Mouse (Mus musculus) embryonic facial prominence, embryonic 12.5 days (tissue): ENCODE results near the gene Glb1l. TPM values are rescaled to one million over a fixed set of nuclear protein-coding genes. Genes with fewer than 3 reads are reported as not detected.

Experiments
- ATAC-seq: fragments of 200-750 bp; cut with Nextera tagmentation; 2 replicates; pipeline ENCODE4 v1.8.0; 2017; ENCODE audit not compliant: insufficient number of reproducible peaks, insufficient read depth, low FRiP score, low TSS enrichment
- H3K27ac ChIP-seq: fragments of 300-500 bp; sonication (generic); 2 replicates; pipeline ENCODE4 v1.5.1; 2016; ENCODE audit warnings: mild to moderate bottlenecking
- H3K27me3 ChIP-seq: fragments of 300-500 bp; sonication (generic); 2 replicates; pipeline ENCODE4 v1.6.1; 2016; ENCODE audit warnings: mild to moderate bottlenecking, moderate library complexity
- H3K36me3 ChIP-seq: fragments of 300-500 bp; sonication (generic); 2 replicates; pipeline ENCODE4 v1.6.1; 2016; ENCODE audit warnings: mild to moderate bottlenecking
- H3K4me1 ChIP-seq: fragments of 300-500 bp; sonication (generic); 2 replicates; pipeline ENCODE4 v1.6.1; 2016
- H3K4me2 ChIP-seq: fragments of 300-500 bp; sonication (generic); replicated peaks from 2 replicates; pipeline ENCODE4 v1.6.1; 2016; ENCODE audit warnings: mild to moderate bottlenecking, moderate library complexity
- H3K4me3 ChIP-seq: fragments of 300-500 bp; sonication (generic); 2 replicates; pipeline ENCODE4 v1.5.1; 2016; ENCODE audit warnings: mild to moderate bottlenecking
- H3K9ac ChIP-seq: fragments of 300-500 bp; sonication (generic); 2 replicates; pipeline ENCODE4 v1.6.1; 2016; ENCODE audit warnings: mild to moderate bottlenecking, moderate library complexity
- H3K9me3 ChIP-seq: fragments of 300-500 bp; sonication (generic); 2 replicates; pipeline ENCODE4 v1.6.1; 2016; ENCODE audit warnings: mild to moderate bottlenecking, moderate library complexity
- WGBS: fragments of 180-500 bp; shearing (Covaris S2); methylation state at CpG from one replicate; pipeline ENCODE4 v1.1.7; 2016; 5-methylcytosine and 5-hydroxymethylcytosine counted together
- microRNA-seq: library from miRNA; unstranded; fragments of <30 nt; microRNA quantifications from one replicate; pipeline ENCODE4, GENCODE M21; 2017
- polyA plus RNA-seq: library from polyadenylated mRNA; unstranded; fragments of >200 nt; fragmentation: Nextera tagmentation; extraction: Ambion mirVana; gene quantifications from 2 replicates; pipeline ENCODE4 v1.2.1, GENCODE M21; 2016

Glb1l gene
- polyA plus RNA-seq, 1 experiment from 2014 or later: 21.7 TPM

GRCm38 (mm10) chr1:75168093-75168471, 42.5 kb downstream of the Glb1l start:
- Histone ChIP-seq H3K4me1 (peaks cover 13% of the 10 kb centered on the region), H3K9me3 (no peaks in the 10 kb centered on the region), H3K27ac (peak overlapping the region; percentile 93), H3K9ac (peak overlapping the region; percentile 58), H3K27me3 (no peaks in the 10 kb centered on the region), H3K4me3 (peak overlapping the region; percentile 75), H3K36me3 (peaks cover 30% of the 10 kb centered on the region), H3K4me2 (peak overlapping the region; percentile 65)
- no peak for ATAC-seq
- 8% methylated on average over 7 of the region's 7 CpGs for WGBS

GRCm38 (mm10) chr1:75160256-75160617, 50.4 kb downstream of the Glb1l start:
- WGBS: 88% methylated on average over 4 of the region's 4 CpGs
- Histone ChIP-seq H3K9me3 (no peaks in the 10 kb centered on the region), H3K4me2 (no peak overlapping the region), H3K9ac (no peak overlapping the region), H3K4me1 (no peaks in the 10 kb centered on the region), H3K4me3 (no peak overlapping the region), H3K36me3 (no peaks in the 10 kb centered on the region), H3K27me3 (0 out of 2 replicates have a peak, but pooled peaks cover 3% of the 10 kb centered on the region), H3K27ac (no peak overlapping the region)
- no peak for ATAC-seq

- WGBS: 68% methylated on average over 5 of the region's 5 CpGs
- H3K4me1 ChIP-seq: no peaks in the 10 kb centered on the region
- H3K27ac ChIP-seq: no peak overlapping the region
- no peak overlapping the region for H3K4me3 ChIP-seq
- H3K9me3 ChIP-seq: no peaks in the 10 kb centered on the region
- H3K4me2 ChIP-seq: no peak overlapping the region
- H3K27me3 ChIP-seq: 0 out of 2 replicates have a peak, but pooled peaks cover 3% of the 10 kb centered on the region
- no peak overlapping the region for H3K9ac ChIP-seq
- no peak for ATAC-seq
- H3K36me3 ChIP-seq: no peaks in the 10 kb centered on the region
Measured at GRCm38 (mm10) chr1:75159540-75160255, 50.9 kb downstream of the Glb1l start.

GRCm38 (mm10) chr1:75158990-75159389, 51.6 kb downstream of the Glb1l start:
- no peak overlapping the region for H3K4me3 ChIP-seq
- 0 out of 2 replicates have a peak, but pooled peaks cover 3% of the 10 kb centered on the region for H3K27me3 ChIP-seq
- no peaks in the 10 kb centered on the region for H3K4me1 ChIP-seq
- no peak for ATAC-seq
- H3K27ac ChIP-seq: no peak overlapping the region
- no peak overlapping the region for H3K9ac ChIP-seq
- H3K36me3 ChIP-seq: no peaks in the 10 kb centered on the region
- no peak overlapping the region for H3K4me2 ChIP-seq
- no peaks in the 10 kb centered on the region for H3K9me3 ChIP-seq

- Histone ChIP-seq H3K36me3 (no peaks in the 10 kb centered on the region), H3K9ac (no peak overlapping the region), H3K4me2 (no peak overlapping the region), H3K9me3 (no peaks in the 10 kb centered on the region), H3K4me1 (no peaks in the 10 kb centered on the region), H3K27ac (no peak overlapping the region), H3K4me3 (no peak overlapping the region), H3K27me3 (0 out of 2 replicates have a peak, but pooled peaks cover 3% of the 10 kb centered on the region)
- ATAC-seq: no peak
- 76% methylated on average over 3 of the region's 3 CpGs for WGBS
Measured at GRCm38 (mm10) chr1:75155837-75156236, 54.8 kb downstream of the Glb1l start.

GRCm38 (mm10) chr1:75148727-75149126, 61.9 kb downstream of the Glb1l start:
- no peak overlapping the region for H3K4me2 ChIP-seq
- H3K9me3 ChIP-seq: no peaks in the 10 kb centered on the region
- H3K9ac ChIP-seq: no peak overlapping the region
- no peaks in the 10 kb centered on the region for H3K27me3 ChIP-seq
- H3K4me3 ChIP-seq: no peak overlapping the region
- 90% methylated on average over 4 of the region's 4 CpGs for WGBS
- no peak overlapping the region for H3K27ac ChIP-seq
- peaks cover 51% of the 10 kb centered on the region for H3K36me3 ChIP-seq
- H3K4me1 ChIP-seq: peaks cover 3% of the 10 kb centered on the region; the same call in 1 of the 2 replicates
- no peak for ATAC-seq

Small RNAs within 50 kb of the gene (microRNA-seq; reads per million reads assigned to microRNA genes)
- not detected for gene Gm27943

Other genes starting within 250 kb of the Glb1l start
- 10.9 and 11.3 TPM in 2 replicates for gene Nhej1, start 85.6 kb downstream of the Glb1l start, polyA plus RNA-seq
- 0.08 and 0.10 TPM in 2 replicates for gene Slc23a3, start 76.9 kb downstream of the Glb1l start, polyA plus RNA-seq
- gene Cnppd1, start 68.1 kb downstream of the Glb1l start, polyA plus RNA-seq: 45.1 and 46.2 TPM in 2 replicates
- gene Retreg2, start 68.0 kb downstream of the Glb1l start, polyA plus RNA-seq: 43.4 and 46.7 TPM in 2 replicates
- gene Zfand2b, start 42.2 kb downstream of the Glb1l start, polyA plus RNA-seq: 40.6 and 42.4 TPM in 2 replicates
- gene Abcb6, start 30.4 kb downstream of the Glb1l start, polyA plus RNA-seq: 30.8 and 35.7 TPM in 2 replicates
- 27.6 and 31.5 TPM in 2 replicates for gene Ankzf1, start 18.7 kb downstream of the Glb1l start, polyA plus RNA-seq
- gene Atg9a, start 18.6 kb downstream of the Glb1l start, polyA plus RNA-seq: 29.0 and 32.5 TPM in 2 replicates
- 132 and 138 TPM in 2 replicates for gene Stk16, start within 50 bp of the Glb1l start, polyA plus RNA-seq
- gene Tuba4a, start 9.1 kb upstream of the Glb1l start, polyA plus RNA-seq: 16.2 and 18.7 TPM in 2 replicates
- not detected in 2 replicates for gene A630095N17Rik, start 21.3 kb upstream of the Glb1l start, polyA plus RNA-seq
- gene Dnajb2, start 25.6 kb upstream of the Glb1l start, polyA plus RNA-seq: 40.0 and 45.0 TPM in 2 replicates
- 2.0 and 2.5 TPM in 2 replicates for gene Ptprn, start 53.7 kb upstream of the Glb1l start, polyA plus RNA-seq
- gene Resp18, start 67.6 kb upstream of the Glb1l start, polyA plus RNA-seq: 1.8 and 5.4 TPM in 2 replicates
- gene Dnpep, start 107.2 kb upstream of the Glb1l start, polyA plus RNA-seq: 136 and 143 TPM in 2 replicates
- 15.9 and 20.1 TPM in 2 replicates for gene Des, start 149.5 kb upstream of the Glb1l start, polyA plus RNA-seq
- 26.1 and 26.7 TPM in 2 replicates for gene Speg, start 164.5 kb upstream of the Glb1l start, polyA plus RNA-seq
- 61.1 and 64.6 TPM in 2 replicates for gene Gmppa, start 225.1 kb upstream of the Glb1l start, polyA plus RNA-seq
- 0.64 and 0.76 TPM in 2 replicates for gene Asic4, start 239.6 kb upstream of the Glb1l start, polyA plus RNA-seq